Comparison of ENCODE assay signal across 16 mouse cellular contexts in the genomic region with DNA sequence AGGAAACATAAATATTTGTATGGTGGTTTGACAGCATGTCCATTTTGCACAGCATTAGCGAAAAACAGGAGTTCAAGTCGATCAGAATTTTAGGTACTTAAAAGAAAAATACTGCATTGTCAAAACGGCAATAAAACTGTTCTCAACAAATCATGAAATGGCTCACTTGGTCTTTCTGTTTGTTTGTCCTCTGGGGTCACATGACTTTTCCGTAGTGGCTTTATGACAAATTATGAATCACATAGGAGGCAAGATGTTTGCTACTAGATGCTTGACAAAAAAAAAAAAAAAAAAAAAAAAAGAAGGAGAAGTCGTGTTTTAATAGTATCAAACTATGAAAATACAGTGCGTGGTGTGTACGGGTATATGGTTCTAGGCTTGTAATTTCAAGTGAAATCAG.
"Had no signal": no experiment of that assay in that cellular context is flagged by ENCODE, and none has a peak within 500 bp of the region (broad histone marks: within the 10 kb centered on the region; RNA-seq: fewer than 3 reads in every experiment).

No protein-coding gene starts in this region.

- H3K9me3 ChIP-seq: neural tube, embryonic 13.5 days; neural tube, embryonic 15.5 days; stomach, embryonic 15.5 days had no signal

- H3K9ac ChIP-seq: neural tube, embryonic 13.5 days; neural tube, embryonic 15.5 days; stomach, embryonic 15.5 days had no signal

- H3K4me1 ChIP-seq: neural tube, embryonic 13.5 days; neural tube, embryonic 15.5 days; stomach, embryonic 15.5 days had no signal

- H3K27ac ChIP-seq: neural tube, embryonic 13.5 days; neural tube, embryonic 15.5 days; stomach, embryonic 15.5 days; stomach, postnatal 0 days had no signal

- H3K36me3 ChIP-seq: neural tube, embryonic 13.5 days; neural tube, embryonic 15.5 days; stomach, embryonic 15.5 days had no signal

- H3K27me3 ChIP-seq: neural tube, embryonic 13.5 days; neural tube, embryonic 15.5 days; stomach, embryonic 15.5 days had no signal

- H3K4me2 ChIP-seq: neural tube, embryonic 13.5 days; neural tube, embryonic 15.5 days; stomach, embryonic 15.5 days had no signal

- H3K4me3 ChIP-seq: neural tube, embryonic 13.5 days; neural tube, embryonic 15.5 days; stomach, embryonic 15.5 days had no signal

- DNase-seq: retina, postnatal 1 day; right cerebral cortex, adult 18-20 months; right cerebral cortex, postnatal 14 days; right cerebral cortex, postnatal 25 days; right cerebral cortex, postnatal 4 days; spleen, adult 18-20 months; thymus, adult 18-20 months; thymus, adult 2 months; thymus, postnatal 14 days; thymus, postnatal 25 days; thymus, postnatal 36 days; thymus, postnatal 4 days had no signal
